Mouse (Mus musculus) limb, embryonic 11.5 days (tissue): Measurements from ENCODE around the gene Gpr152. TPM values are rescaled to one million over a fixed set of nuclear protein-coding genes. Genes with fewer than 3 reads are reported as not detected.

Experiments
- ATAC-seq: fragments of 200-750 bp; cut with Nextera tagmentation; 2 replicates; pipeline ENCODE4 v1.8.0; 2017; ENCODE audit warnings: low read depth; ENCODE audit not compliant: insufficient number of reproducible peaks, low FRiP score, low TSS enrichment
- DNase-seq: peaks from one replicate; pipeline ENCODE4 v3.0.0-alpha.2; 2015; ENCODE audit warnings: low spot score
- H3K27ac ChIP-seq: fragments of 300-500 bp; sonication (generic); replicated peaks from 2 replicates; pipeline ENCODE4 v1.5.1; 2014; ENCODE audit warnings: low read depth, mild to moderate bottlenecking, low read length
- H3K27me3 ChIP-seq: fragments of 300-500 bp; sonication (generic); 2 replicates; pipeline ENCODE4 v1.6.1; 2014; ENCODE audit warnings: mild to moderate bottlenecking, low read length, mixed read lengths; ENCODE audit not compliant: control insufficient read depth, insufficient read depth
- H3K36me3 ChIP-seq: fragments of 300-500 bp; sonication (generic); 2 replicates; pipeline ENCODE4 v1.6.1; 2014; ENCODE audit warnings: mild to moderate bottlenecking, low read length, moderate library complexity, mixed read lengths; ENCODE audit not compliant: control insufficient read depth, insufficient read depth
- H3K4me1 ChIP-seq: fragments of 300-500 bp; sonication (generic); 2 replicates; pipeline ENCODE4 v1.6.1; 2014; ENCODE audit warnings: low read length, mixed read lengths; ENCODE audit not compliant: control insufficient read depth, insufficient read depth
- H3K4me2 ChIP-seq: fragments of 300-500 bp; sonication (generic); 2 replicates; pipeline ENCODE4 v1.6.1; 2014; ENCODE audit warnings: low read depth, mild to moderate bottlenecking, moderate library complexity; ENCODE audit not compliant: severe bottlenecking
- H3K4me3 ChIP-seq: fragments of 300-500 bp; sonication (generic); 2 replicates; pipeline ENCODE4 v1.5.1; 2014; ENCODE audit warnings: low read depth, low read length
- H3K9ac ChIP-seq: fragments of 300-500 bp; sonication (generic); 2 replicates; pipeline ENCODE4 v1.6.1; 2014; ENCODE audit warnings: mild to moderate bottlenecking, low read length
- H3K9me3 ChIP-seq: fragments of 300-500 bp; sonication (generic); 2 replicates; pipeline ENCODE4 v1.6.1; 2016; ENCODE audit warnings: low read length; ENCODE audit not compliant: control insufficient read depth
- WGBS: fragments of 180-500 bp; shearing (Covaris S2); extraction: QIAGEN DNeasy Blood & Tissue Kit; methylation state at CpG from one replicate; pipeline ENCODE4 v1.1.7; 2014; 5-methylcytosine and 5-hydroxymethylcytosine counted together
- polyA plus RNA-seq: library from polyadenylated mRNA; unstranded; fragments of >200 nt; fragmentation: Nextera tagmentation; extraction: Ambion mirVana; gene quantifications from 2 replicates; pipeline ENCODE4 v1.2.1, GENCODE M21; 2014

The Gpr152 gene
- polyA plus RNA-seq, 1 experiment from 2014 or later, result not detected

GRCm38 (mm10) chr19:4171393-4172290, 32.1 kb downstream of the Gpr152 start:
- Histone ChIP-seq H3K4me1 (peaks cover 15% of the 10 kb centered on the region), H3K4me3 (no peak overlapping the region), H3K27ac (no peak overlapping the region), H3K9me3 (no peaks in the 10 kb centered on the region), H3K36me3 (no peaks in the 10 kb centered on the region; the same call in 1 of the 2 replicates), H3K9ac (peak overlapping the region; percentile 12), H3K27me3 (no peaks in the 10 kb centered on the region), H3K4me2 (no peak overlapping the region)
- no peak for ATAC-seq
- DNase-seq, result no peak
- 64% methylated on average over 13 of the region's 13 CpGs for WGBS

DNA sequence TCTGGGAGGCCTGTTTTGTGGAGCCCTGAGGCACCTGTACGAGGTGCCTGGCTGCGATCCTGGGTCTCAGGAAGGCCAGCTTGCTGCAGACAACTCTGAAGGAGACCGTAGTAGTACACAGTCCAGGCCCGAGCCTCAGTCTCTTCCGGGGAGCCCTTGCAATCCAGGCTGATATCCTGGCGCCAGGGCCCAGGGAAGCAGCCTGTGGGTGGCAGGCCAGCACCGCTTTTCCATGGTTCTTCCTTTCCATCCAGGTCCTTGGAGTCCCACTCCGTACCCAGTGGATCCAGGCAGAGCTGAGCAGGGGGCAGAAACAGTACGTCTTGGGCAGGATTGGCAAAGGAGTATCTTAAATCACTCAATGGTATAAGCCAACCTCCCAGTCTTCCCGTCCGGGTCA, 33.3 kb downstream of the Gpr152 start:
- Histone ChIP-seq H3K4me1 (peaks cover 15% of the 10 kb centered on the region), H3K27me3 (no peaks in the 10 kb centered on the region), H3K4me3 (no peak overlapping the region), H3K9me3 (no peaks in the 10 kb centered on the region), H3K36me3 (no peaks in the 10 kb centered on the region; the same call in 1 of the 2 replicates), H3K9ac (no peak overlapping the region), H3K4me2 (no peak overlapping the region), H3K27ac (no peak overlapping the region)
- WGBS, result 42% methylated on average over 11 of the region's 11 CpGs
- no peak for ATAC-seq
- DNase-seq, result no peak

DNA sequence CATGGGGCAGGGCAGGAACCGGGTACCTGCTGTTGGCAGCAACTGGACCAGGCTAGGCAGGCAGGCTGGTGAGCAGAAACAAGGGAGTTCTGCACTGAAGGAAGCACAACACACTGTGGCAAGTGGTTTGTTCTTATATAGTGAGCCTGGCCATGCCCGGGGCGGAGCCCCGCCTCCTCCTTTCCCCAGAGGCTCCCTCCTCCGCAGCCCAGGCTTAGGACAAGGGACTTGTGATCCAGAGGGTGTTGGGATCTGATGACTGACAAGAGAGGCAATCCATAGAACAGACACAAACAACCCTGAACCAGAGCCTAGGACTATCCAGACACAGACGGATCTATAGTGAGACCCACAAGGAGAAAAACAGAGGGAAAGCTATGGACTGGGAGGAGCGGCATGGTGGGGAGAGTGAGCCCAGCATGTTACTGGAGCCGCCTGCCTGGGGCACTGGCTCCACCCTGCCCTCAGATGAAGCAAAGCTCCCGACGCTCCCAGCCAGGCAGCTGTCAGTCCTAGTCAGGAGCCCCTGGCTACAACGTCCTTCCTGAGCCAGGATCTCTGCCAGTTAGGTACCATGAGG, 35.9 kb downstream of the Gpr152 start, which contains the start of gene Carns1:
Gene Carns1, minus strand, starts transcription at position 112 of the 580 bp plus-strand sequence.
- Histone ChIP-seq H3K9ac (no peak within 1 kb of the TSS), H3K9me3 (no peaks in the 10 kb centered on the region), H3K27me3 (no peaks in the 10 kb centered on the region), H3K4me2 (peak within 1 kb of the TSS; percentile 38; the same call in 1 of the 2 replicates), H3K4me1 (peaks cover 10% of the 10 kb centered on the region), H3K27ac (no peak within 1 kb of the TSS), H3K4me3 (no peak within 1 kb of the TSS), H3K36me3 (no peaks in the 10 kb centered on the region; the same call in 1 of the 2 replicates)
- no peak for DNase-seq
- no peak for ATAC-seq
- 4% methylated on average over 11 of the region's 11 CpGs for WGBS

- ATAC-seq (no peak), DNase-seq (no peak)
- Histone ChIP-seq H3K4me2 (no peak overlapping the region), H3K27ac (no peak overlapping the region), H3K9ac (no peak overlapping the region), H3K4me3 (no peak overlapping the region), H3K4me1 (peaks cover 8% of the 10 kb centered on the region; the same call in 1 of the 2 replicates), H3K27me3 (no peaks in the 10 kb centered on the region), H3K36me3 (no peaks in the 10 kb centered on the region), H3K9me3 (no peaks in the 10 kb centered on the region)
- WGBS, result 90% methylated on average over 7 of the region's 7 CpGs
These were observed 40.8 kb downstream of the Gpr152 start for GRCm38 (mm10) chr19:4180411-4180810.

DNA sequence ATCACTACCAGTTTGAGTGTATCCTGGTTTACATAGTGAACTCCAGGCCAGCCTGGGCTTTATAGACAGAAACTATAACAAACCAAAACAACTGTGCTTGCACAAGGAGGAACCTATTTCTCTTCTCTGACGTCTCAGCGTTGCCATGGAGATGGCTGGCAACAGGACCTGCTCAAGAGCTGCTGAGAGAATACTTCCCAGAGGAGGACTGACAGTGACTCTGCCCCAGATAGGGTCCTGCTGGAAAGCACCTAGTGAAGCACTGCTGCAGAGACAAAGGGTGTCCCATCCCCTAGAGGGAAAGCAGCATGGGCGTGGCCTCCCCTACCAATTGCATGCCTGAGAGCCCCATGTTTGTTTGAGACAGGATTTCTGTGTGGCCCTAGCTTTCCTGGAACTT, 42.3 kb downstream of the Gpr152 start:
- ATAC-seq (no peak), DNase-seq (no peak)

GRCm38 (mm10) chr19:4183689-4184088, 44.1 kb downstream of the Gpr152 start:
- Histone ChIP-seq H3K4me1 (peaks cover 6% of the 10 kb centered on the region; the same call in 1 of the 2 replicates), H3K36me3 (no peaks in the 10 kb centered on the region), H3K4me3 (no peak overlapping the region), H3K9ac (no peak overlapping the region), H3K4me2 (no peak overlapping the region), H3K27me3 (no peaks in the 10 kb centered on the region), H3K9me3 (no peaks in the 10 kb centered on the region), H3K27ac (no peak overlapping the region)
- 83% methylated on average over 2 of the region's 2 CpGs for WGBS
- DNase-seq, result no peak
- ATAC-seq, result no peak

More for the DNA sequence above, 42.3 kb downstream of the Gpr152 start:
- Histone ChIP-seq H3K9me3 (no peaks in the 10 kb centered on the region), H3K27ac (no peak overlapping the region), H3K9ac (no peak overlapping the region), H3K27me3 (no peaks in the 10 kb centered on the region), H3K4me3 (no peak overlapping the region), H3K4me1 (peaks cover 6% of the 10 kb centered on the region; the same call in 1 of the 2 replicates), H3K4me2 (no peak overlapping the region), H3K36me3 (no peaks in the 10 kb centered on the region)
- 51% methylated on average over 3 of the region's 3 CpGs for WGBS

DNA sequence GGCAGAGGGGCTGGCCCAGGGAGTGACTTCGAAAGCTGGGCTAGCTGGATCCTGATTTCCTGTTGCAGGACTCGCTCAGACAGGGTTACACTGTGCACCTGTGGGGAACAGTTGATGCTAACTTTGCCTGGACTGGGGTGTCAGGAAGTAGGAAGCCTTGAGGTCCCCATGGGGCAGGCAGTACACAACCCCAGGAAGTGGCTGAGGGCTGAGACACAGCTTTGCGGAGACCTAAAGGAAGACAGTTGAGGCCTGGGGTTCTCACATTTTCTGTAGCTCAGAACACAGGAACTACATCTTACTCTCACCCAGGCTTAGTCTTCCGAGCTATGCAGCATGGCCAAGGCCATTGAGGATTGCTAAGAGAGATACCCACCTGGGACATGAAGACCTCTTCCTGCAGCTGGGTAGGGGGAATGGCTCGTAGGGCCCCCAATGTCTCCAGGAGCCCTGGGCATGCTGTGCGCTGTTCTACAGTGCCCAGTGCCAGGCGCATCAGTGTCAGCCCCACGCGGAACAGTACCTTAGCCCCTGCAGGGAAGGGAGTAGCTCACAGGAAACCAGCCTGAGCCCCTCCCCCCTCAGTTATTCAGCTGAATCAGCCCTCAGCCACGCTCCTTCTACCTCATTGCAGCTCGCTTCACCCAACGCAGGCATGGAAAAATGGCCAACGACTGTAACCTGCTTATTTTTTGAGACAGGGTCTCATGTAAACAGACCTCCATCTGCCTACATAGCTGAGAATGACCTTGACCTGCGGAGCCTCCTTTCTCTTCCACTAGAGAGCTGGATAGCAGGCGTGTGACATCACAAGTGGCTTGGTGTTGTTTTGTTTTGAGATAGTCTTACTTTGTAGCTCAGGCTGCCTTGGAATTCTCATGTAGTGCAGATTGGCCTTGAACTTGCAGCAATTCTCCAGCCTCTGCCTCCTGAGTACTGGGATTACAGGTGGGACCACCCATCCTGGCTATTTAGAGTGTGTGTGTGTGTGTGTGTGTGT, 45.7 kb downstream of the Gpr152 start:
- no peaks in the 10 kb centered on the region for H3K27me3 ChIP-seq

DNA sequence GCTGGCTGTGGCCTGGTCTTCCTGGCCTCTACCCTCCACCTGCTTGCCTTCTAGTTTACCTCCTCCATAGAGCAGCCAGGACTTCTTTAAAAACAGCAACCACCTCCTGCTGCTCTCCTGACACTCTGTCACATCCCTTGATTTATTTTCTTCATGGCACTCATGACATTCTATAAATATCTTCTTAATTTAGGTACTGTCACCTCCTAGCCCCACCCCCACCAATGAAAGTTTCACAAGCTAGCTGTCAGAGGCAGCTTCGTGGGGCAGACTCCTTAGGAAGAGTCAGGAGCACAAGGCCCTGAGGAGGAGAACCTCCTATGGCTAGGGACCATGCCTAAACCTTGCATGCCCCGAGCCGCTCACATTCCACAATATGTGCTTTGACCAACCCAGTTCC, 47.7 kb downstream of the Gpr152 start:
- H3K4me2 ChIP-seq, result no peak overlapping the region
- no peaks in the 10 kb centered on the region for H3K36me3 ChIP-seq
- peaks cover 8% of the 10 kb centered on the region; the same call in 1 of the 2 replicates for H3K4me1 ChIP-seq
- 60% methylated on average over 3 of the region's 3 CpGs for WGBS
- no peak overlapping the region for H3K9ac ChIP-seq
- ATAC-seq (no peak), DNase-seq (no peak)
- no peaks in the 10 kb centered on the region for H3K9me3 ChIP-seq
- no peak overlapping the region for H3K27ac ChIP-seq
- H3K4me3 ChIP-seq, result no peak overlapping the region
- no peaks in the 10 kb centered on the region for H3K27me3 ChIP-seq

More for the DNA sequence above, 45.7 kb downstream of the Gpr152 start:
- Histone ChIP-seq H3K4me3 (no peak overlapping the region), H3K36me3 (no peaks in the 10 kb centered on the region), H3K9ac (no peak overlapping the region), H3K27ac (no peak overlapping the region), H3K9me3 (no peaks in the 10 kb centered on the region), H3K4me1 (peaks cover 6% of the 10 kb centered on the region; the same call in 1 of the 2 replicates), H3K4me2 (no peak overlapping the region)
- ATAC-seq (no peak), DNase-seq (no peak)
- WGBS, result 61% methylated on average over 15 of the region's 15 CpGs
